Mouse (Mus musculus) macrophage (primary cell): ENCODE results near the gene Lamtor1. TPM values are rescaled to one million over a fixed set of nuclear protein-coding genes. Genes with fewer than 3 reads are reported as not detected.

Source experiments
- H3K27ac ChIP-seq: fragments of 350-480 bp; formaldehyde crosslinking; 2 replicates; pipeline ENCODE4 v1.9.0; 2021
- H3K36me3 ChIP-seq: fragments of 350-480 bp; formaldehyde crosslinking; 2 replicates; pipeline ENCODE4 v1.9.0; 2021; ENCODE audit errors: inconsistent target
- H3K4me3 ChIP-seq: fragments of 350-480 bp; formaldehyde crosslinking; 2 replicates; pipeline ENCODE4 v1.9.0; 2021; ENCODE audit errors: inconsistent target
- H3K79me2 ChIP-seq: fragments of 350-480 bp; formaldehyde crosslinking; 2 replicates; pipeline ENCODE4 v1.9.0; 2021; ENCODE audit errors: inconsistent target
- WGBS: methylation state at CpG from one replicate; pipeline ENCODE4 v1.1.7; 2026; ENCODE audit warnings: inconsistent platforms; ENCODE audit not compliant: missing documents; 5-methylcytosine and 5-hydroxymethylcytosine counted together
- polyA plus RNA-seq: library from polyadenylated mRNA; stranded (reverse); fragments of 250-400 nt; gene quantifications from 3 replicates; pipeline ENCODE4 v1.2.4, GENCODE M21; 2018; ENCODE audit warnings: inconsistent platforms

The Lamtor1 gene
- polyA plus RNA-seq, 1 experiment from 2014 or later: 249 TPM

DNA sequence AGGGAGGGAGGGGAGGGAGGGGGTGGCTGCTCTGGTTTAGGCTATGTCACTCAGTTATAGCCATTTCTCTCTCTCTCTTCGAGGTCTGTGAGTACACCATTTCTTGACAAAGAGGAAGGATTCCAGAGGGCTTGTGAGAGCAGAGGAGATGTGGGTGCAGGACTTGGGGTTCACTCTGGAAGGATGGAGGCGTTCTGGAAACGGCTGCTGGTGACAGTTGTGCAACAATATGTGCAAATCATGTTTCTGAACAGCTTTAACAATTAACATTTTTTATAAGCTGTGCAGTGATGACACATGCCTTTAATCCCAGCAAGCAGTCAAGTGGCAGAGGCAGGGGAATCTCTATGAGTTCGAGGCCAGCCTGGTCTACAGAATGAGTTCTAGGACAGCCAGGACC, 24.8 kb upstream of the Lamtor1 start:
- H3K79me2 ChIP-seq: no peaks in the 10 kb centered on the region
- H3K4me3 ChIP-seq: no peak overlapping the region
- WGBS: 59% methylated on average over 4 of the region's 4 CpGs
- no peak overlapping the region for H3K27ac ChIP-seq
- H3K36me3 ChIP-seq: peaks cover 37% of the 10 kb centered on the region; the same call in 1 of the 2 replicates

DNA sequence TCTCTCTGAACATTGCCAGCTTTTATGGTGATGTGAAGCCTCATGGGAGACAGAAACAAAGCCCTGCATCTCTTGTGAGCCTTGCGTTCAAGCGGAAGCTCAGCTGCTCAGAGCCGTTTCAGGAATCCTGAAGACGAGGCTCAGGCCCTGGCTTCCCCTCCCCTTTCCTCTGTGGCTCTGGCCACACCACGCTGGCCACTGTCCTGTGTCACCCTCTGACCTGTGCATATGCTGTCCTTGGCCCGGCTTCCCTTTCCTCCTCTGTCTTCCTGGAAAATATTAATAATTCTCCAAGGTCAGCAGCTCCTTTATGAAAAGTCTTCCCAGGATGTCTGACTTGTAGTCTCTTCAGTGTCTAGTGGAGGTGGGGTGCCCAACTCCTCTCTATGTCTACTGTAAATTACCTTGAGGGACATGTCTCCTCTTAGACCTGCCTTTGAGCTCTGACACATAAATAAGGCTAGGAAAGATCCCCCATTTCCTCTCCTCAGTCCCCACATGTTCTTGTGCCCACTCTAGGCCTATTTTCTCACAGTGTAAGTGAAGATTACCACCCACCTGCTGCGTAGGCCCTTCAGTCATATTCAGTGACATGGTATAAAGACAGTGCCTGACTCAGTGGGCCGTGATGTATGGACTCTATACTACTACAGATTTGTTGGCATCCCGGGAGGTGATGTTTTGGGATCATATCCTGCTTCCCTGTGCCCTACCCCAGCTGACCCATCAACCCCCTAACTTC, 23.1 kb upstream of the Lamtor1 start:
- Histone ChIP-seq H3K4me3 (no peak overlapping the region), H3K79me2 (no peaks in the 10 kb centered on the region), H3K36me3 (peaks cover 42% of the 10 kb centered on the region; the same call in 1 of the 2 replicates), H3K27ac (no peak overlapping the region)
- WGBS: 91% methylated on average over 9 of the region's 9 CpGs

DNA sequence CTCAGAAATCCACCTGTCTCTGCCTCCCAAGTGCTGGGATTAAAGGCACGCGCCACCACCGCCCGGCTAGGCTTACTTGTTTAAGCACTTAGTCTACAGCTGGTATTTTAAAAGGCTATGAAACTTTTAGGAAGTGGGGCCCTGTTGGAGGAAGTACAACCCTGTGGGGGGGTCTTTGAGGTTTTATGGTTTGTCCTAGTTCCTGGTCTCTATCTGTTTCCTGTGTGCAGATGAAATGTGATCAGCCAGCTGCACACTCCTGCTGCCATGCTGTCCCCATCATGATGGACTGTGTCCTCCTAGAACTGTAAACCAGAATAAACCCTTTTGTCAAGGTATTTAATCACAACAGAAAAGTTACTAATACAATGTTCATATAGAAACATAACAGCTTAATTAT, 21.5 kb upstream of the Lamtor1 start:
- Histone ChIP-seq H3K4me3 (no peak overlapping the region), H3K36me3 (peaks cover 42% of the 10 kb centered on the region; the same call in 1 of the 2 replicates), H3K79me2 (no peaks in the 10 kb centered on the region), H3K27ac (no peak overlapping the region)
- 83% methylated on average over 1 of the region's 4 CpGs for WGBS

DNA sequence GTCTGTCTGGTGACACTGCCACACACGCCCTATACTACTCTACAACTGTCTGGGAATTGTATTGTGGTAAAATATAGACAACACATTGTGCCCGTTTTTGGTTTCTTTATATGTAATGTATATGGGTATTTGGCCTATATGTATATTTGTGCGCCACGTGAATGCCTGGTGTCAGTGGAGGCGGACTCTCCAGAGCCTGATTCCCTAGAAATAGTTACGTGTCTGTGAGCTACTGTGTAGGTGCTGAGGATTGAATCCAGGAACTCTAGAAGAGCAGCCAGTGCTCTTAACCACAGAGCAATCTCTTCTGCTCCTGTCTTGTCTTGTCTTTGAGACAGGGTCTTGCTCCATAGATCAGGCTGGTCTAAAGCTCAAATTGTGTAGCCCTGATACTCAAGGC, 19.4 kb upstream of the Lamtor1 start:
- Histone ChIP-seq H3K79me2 (no peaks in the 10 kb centered on the region), H3K36me3 (peaks cover 39% of the 10 kb centered on the region; the same call in 1 of the 2 replicates), H3K27ac (no peak overlapping the region), H3K4me3 (no peak overlapping the region)
- WGBS: 92% methylated on average over 6 of the region's 6 CpGs

DNA sequence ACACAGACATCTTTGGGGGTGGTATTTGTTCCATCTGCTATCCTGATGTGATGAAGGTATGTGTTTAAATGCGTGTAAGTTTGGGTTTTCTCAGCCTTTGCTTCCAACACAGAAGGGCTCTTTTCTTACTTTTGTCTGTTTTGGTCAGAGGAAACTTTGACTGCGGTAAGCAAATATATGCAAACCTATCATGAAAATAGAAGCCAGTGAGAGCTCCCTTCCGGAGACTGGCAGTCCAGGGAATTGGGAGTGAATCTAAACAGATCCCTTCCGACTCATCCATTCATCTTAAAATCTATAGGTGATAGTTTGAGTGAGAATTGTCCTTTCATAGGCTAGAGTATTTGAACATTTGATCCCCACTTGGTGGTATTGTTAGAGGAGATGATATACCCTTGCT, 17.2 kb upstream of the Lamtor1 start:
- WGBS: 92% methylated on average over 4 of the region's 4 CpGs
- Histone ChIP-seq H3K27ac (no peak overlapping the region), H3K36me3 (peaks cover 23% of the 10 kb centered on the region; the same call in 1 of the 2 replicates), H3K79me2 (no peaks in the 10 kb centered on the region), H3K4me3 (no peak overlapping the region)

DNA sequence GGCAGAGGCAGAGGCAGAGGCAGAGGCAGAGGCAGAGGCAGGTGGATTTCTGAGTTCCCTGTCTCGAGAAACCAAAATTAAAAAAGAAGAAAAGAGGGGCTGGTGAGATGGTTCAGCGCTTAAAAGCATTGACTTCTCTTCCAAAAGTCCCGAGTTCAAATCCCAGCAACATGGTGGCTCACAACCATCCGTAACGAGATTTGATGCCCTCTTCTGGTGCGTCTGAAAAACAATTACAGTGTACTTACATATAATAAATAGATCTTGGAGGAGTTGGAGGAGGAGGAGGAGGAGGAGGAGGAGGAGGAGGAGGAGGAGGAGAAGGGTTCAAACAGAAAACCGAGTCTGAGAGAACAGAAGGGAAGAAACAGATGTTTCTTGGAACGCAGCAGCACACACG, 10.0 kb upstream of the Lamtor1 start:
- Histone ChIP-seq H3K36me3 (no peaks in the 10 kb centered on the region), H3K27ac (peak overlapping the region; percentile 97), H3K4me3 (peak overlapping the region; percentile 61), H3K79me2 (peaks cover 7% of the 10 kb centered on the region; the same call in 1 of the 2 replicates)
- 51% methylated on average over 8 of the region's 9 CpGs for WGBS

DNA sequence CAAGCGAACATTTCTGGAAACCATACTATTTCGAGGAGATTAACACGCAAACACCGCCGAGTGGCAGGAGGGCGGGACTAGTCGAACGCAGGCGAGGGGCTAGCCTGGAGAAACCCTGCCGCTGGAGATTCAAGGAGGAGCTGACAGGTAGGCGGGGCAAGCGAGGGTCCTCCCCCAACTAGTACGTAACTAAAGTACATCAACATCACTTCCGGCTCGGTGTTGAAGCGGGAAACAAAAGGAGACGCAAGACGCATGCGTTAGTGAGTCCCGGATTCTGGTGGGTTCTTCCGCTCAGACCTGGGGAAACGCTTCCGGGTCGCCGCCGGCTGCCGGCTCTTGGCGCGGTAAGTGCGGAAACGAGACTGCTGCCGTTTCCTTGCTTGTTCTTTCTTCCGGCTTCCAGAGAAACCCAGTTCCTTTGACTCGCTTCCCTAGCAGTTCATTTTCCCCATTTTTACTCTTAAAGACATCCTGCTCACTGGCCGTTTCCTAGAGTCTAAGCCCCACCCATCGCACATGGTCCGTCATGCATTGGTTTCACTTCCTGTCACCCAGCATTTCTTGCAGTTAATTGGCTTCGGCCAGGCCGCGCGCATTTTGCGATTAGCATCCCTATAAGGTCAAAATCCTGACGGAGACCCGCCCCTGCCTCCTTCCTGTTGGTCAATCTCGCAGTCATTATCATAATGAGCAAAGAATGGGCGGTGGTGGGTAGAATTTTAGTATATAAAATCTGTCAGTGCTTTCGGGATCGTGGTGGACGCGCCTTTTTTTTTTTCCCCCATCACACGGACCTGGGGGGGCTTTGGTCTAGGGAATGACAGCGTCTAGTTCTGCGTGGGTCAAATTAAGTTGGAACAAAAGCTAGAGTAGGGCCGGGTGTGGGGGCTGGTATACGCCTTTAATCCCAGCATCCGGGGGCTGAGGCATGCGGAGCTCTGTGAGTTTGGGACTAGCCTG, 9.3 kb upstream of the Lamtor1 start:
- Histone ChIP-seq H3K27ac (peak overlapping the region; percentile 97), H3K36me3 (no peaks in the 10 kb centered on the region), H3K4me3 (peak overlapping the region; percentile 61), H3K79me2 (peaks cover 7% of the 10 kb centered on the region; the same call in 1 of the 2 replicates)
- under 1% methylated on average over 57 of the region's 57 CpGs for WGBS

DNA sequence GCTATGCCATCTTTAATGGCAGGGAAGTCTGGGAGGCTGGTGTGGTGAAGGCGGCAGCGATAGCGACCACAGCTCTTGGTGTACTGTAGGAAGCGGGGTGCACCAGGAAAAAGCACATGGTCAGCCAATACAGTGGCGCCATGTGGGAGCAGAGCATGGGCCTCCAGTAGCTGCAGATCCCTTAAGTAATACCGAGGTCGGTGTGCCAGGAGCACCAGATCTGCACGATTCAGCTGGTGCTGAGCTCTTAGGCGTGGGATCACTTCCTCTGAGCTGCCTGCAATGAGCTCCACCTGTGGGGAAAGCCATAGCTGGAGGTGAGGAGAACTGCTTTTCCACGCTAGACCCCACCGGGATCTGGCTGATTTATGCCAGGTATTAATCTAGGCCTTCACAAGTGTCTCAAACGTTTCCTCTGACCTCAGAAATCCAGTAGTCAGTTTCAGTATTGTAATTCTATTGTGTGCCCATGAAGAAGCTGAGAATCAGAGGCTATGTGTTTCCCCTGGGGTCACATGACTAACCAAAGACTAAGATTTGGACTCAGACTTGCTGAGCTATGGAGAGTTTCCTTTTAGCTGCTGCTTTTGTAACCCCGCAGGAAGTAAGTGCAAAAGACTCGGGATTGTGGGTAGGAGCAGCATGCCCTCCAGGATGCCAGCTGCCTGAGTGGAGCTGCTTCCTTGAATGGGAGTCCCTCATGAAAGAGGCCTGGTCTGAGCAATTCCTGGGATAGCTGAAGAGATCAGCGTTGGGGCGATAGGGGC, 5.2 kb upstream of the Lamtor1 start:
- no peak overlapping the region for H3K4me3 ChIP-seq
- 72% methylated on average over 16 of the region's 16 CpGs for WGBS
- peak overlapping the region; percentile 90 for H3K27ac ChIP-seq

DNA sequence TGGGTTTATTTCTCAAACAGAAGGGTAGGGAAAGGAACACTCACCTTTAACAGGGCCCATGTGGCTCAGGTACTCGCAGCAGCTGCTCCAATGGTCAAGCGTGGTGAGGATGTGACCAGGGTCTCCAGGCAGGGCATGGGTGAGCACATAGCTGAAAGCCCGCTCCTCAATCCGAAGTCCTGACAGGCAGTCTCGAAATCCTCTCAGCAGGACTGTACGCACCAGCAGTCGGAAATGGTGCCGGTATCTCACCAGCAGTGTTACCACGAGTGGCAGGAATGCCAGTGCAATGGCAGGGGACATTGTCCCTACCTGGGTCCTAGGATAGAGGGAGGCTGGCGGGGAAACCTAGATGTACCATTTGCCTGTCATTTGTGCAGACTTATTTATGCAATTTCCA, 3.7 kb upstream of the Lamtor1 start:
- peaks cover 19% of the 10 kb centered on the region; the same call in 1 of the 2 replicates for H3K79me2 ChIP-seq
- peak overlapping the region; percentile 90 for H3K27ac ChIP-seq
- WGBS: 93% methylated on average over 10 of the region's 10 CpGs
- H3K36me3 ChIP-seq: no peaks in the 10 kb centered on the region
- no peak overlapping the region for H3K4me3 ChIP-seq

More for the DNA sequence above, 5.2 kb upstream of the Lamtor1 start:
- Histone ChIP-seq H3K79me2 (peaks cover 11% of the 10 kb centered on the region; the same call in 1 of the 2 replicates), H3K36me3 (no peaks in the 10 kb centered on the region)

DNA sequence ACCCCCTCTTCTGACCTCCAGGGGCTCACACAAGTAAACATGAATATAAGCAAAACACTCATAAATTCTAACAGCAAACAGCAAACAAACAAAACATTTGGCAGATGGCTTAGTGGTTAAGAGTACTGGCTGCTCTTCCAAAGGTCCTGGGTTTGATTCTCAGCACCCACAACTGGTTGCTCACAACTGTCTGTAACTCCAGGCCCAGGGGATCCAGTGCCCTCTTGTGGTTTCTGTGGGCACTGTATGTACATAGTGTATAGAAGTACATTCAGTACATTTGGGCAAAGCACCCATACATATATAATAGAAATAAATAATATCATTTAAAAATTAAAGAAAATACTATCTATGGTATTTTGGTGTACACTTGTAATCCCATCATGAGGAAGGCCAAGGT, 2.9 kb upstream of the Lamtor1 start:
- no peaks in the 10 kb centered on the region for H3K36me3 ChIP-seq
- no peak overlapping the region for H3K4me3 ChIP-seq

DNA sequence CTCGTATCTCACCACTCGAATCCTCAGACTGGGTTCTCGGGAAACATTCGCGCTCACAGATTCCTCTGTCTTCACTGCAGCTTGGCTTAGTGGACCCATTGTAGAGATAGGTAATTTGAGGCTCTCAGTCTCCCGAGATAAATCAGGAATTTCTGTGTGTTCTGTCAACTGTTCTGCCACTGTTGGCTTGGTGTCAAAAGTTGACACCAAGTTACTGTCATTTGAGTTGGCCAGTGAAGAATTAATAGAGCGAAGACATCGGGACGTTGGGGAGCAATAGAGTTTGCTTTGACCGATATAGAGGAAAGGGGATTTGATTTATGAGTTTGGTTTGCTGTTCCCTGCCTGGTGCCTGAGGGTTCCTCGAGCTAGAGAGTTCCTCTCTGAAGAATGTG, 580 bp downstream of the Lamtor1 start, which contains the start of gene Tomt:
Gene Tomt, minus strand, starts transcription at position 73 of the 395 bp plus-strand sequence.
- H3K36me3 ChIP-seq: peaks cover 15% of the 10 kb centered on the region
- H3K27ac ChIP-seq: peak within 1 kb of the TSS; percentile 99
- peak within 1 kb of the TSS; percentile 81 for H3K4me3 ChIP-seq
- 0% methylated on average over 11 of the region's 11 CpGs for WGBS
- H3K79me2 ChIP-seq: peaks cover 53% of the 10 kb centered on the region

More for the DNA sequence above, 2.9 kb upstream of the Lamtor1 start:
- peaks cover 19% of the 10 kb centered on the region for H3K79me2 ChIP-seq
- H3K27ac ChIP-seq: no peak overlapping the region

DNA sequence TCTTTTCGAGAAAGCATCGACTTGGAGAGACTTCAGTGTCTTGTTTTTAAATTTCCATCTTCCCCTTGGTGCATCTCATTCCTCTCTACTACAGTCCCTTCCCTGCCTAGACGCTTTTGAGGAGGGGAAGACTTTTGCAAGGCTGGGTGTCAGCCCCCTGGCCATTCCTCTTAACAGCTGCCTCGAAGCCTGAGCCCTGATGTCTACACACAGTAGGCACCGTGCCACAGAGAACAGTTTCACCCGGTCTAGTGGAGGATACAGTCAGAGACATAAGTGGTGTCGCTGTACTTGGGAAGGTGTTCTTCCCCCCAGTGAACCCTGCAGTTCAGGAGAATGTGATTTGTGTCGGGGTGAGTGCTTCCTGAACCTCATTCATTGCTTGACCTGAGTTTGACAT, 992 bp downstream of the Lamtor1 start:
- WGBS: 3% methylated on average over 8 of the region's 8 CpGs
- H3K27ac ChIP-seq: peak overlapping the region; percentile 99
- H3K36me3 ChIP-seq: peaks cover 19% of the 10 kb centered on the region

DNA sequence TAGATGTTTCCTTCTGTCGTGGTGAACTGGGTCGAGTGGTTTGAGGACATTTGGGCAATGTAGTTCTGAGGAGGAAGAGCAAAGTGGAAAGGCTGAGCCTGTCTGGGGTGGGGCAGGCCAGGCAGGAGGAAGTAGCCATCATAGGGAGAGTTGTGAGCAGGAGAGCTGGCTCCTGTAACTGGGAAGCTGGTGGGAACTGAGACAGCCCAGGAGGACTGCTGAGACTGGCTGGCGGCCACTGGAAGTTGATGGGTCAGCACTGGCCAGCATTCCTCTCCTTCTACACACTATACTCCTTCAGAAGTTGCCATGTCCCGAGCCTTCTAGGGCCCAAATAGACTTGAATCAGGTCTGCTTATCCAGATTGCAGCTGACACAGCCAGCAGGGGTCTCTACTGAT, 2.7 kb downstream of the Lamtor1 start:
- H3K79me2 ChIP-seq: peaks cover 51% of the 10 kb centered on the region
- H3K4me3 ChIP-seq: peak overlapping the region; percentile 81; the same call in 1 of the 2 replicates
- H3K27ac ChIP-seq: peak overlapping the region; percentile 99
- WGBS: 20% methylated on average over 4 of the region's 4 CpGs
- H3K36me3 ChIP-seq: peaks cover 36% of the 10 kb centered on the region

More for the DNA sequence above, 992 bp downstream of the Lamtor1 start:
- peak overlapping the region; percentile 81 for H3K4me3 ChIP-seq
- H3K79me2 ChIP-seq: peaks cover 55% of the 10 kb centered on the region

DNA sequence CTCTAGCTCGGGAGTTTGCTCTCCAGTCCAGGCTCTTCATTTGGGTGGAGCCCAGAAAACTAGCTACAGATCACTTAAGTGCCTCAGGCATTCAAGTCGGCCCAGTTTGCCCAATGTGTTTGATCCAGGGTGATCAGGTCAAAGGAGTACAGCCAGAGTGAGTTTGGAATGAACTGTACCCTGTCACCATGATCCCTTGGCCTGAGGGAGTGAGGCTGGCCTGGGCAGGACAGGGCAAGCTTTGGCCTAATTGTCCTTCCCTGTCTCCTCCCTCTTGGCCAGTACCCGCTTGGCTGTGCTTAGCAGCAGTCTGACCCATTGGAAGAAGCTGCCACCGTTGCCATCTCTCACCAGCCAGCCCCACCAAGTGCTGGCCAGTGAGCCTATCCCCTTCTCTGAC, 4.4 kb downstream of the Lamtor1 start:
- H3K4me3 ChIP-seq: no peak overlapping the region
- peaks cover 42% of the 10 kb centered on the region for H3K36me3 ChIP-seq
- peaks cover 51% of the 10 kb centered on the region for H3K79me2 ChIP-seq
- H3K27ac ChIP-seq: no peak overlapping the region
- 89% methylated on average over 4 of the region's 4 CpGs for WGBS
